In genomic region chr12:21139560-21139959, GRCm38 (mm10) we compare ENCODE assay signal across 8 mouse cellular contexts.
DNase-seq lines count a peak whose midpoint lies in the region; ATAC-seq and TF ChIP-seq lines count a peak whose summit lies in the region.

No protein-coding gene starts in this region.

- no peak overlapping the region for H3K27ac ChIP-seq in embryonic facial prominence, embryonic 14.5 days (replicated peaks; ENCODE audit: low read depth, low read length)
- H3K27ac ChIP-seq in embryonic facial prominence, embryonic 10.5 days (replicated peaks): no peak overlapping the region
- H3K27ac ChIP-seq in kidney, postnatal 0 days: no peak overlapping the region
- no peak overlapping the region for H3K27ac ChIP-seq in kidney, embryonic 16.5 days (ENCODE audit: low read length)

- H3K9ac ChIP-seq in embryonic facial prominence, embryonic 14.5 days (ENCODE audit: low read depth, low read length): no peak overlapping the region
- no peak overlapping the region for H3K9ac ChIP-seq in kidney, postnatal 0 days (ENCODE audit: low read depth, low read length)
- H3K9ac ChIP-seq in kidney, embryonic 16.5 days (replicated peaks; ENCODE audit: low read length): no peak overlapping the region

- H3K9me3 ChIP-seq in embryonic facial prominence, embryonic 14.5 days (ENCODE audit: control insufficient read depth, low read length): no peaks in the 10 kb centered on the region
- H3K9me3 ChIP-seq in embryonic facial prominence, embryonic 10.5 days: no peaks in the 10 kb centered on the region
- no peaks in the 10 kb centered on the region for H3K9me3 ChIP-seq in kidney, postnatal 0 days (replicated peaks; ENCODE audit: low read length)
- no peaks in the 10 kb centered on the region for H3K9me3 ChIP-seq in kidney, embryonic 16.5 days (ENCODE audit: low read length)

- H3K4me3 ChIP-seq in embryonic facial prominence, embryonic 14.5 days (ENCODE audit: low read depth, low read length): no peak overlapping the region
- H3K4me3 ChIP-seq in embryonic facial prominence, embryonic 10.5 days: no peak overlapping the region
- H3K4me3 ChIP-seq in kidney, postnatal 0 days (replicated peaks; ENCODE audit: low read depth, low read length): no peak overlapping the region
- no peak overlapping the region for H3K4me3 ChIP-seq in kidney, embryonic 16.5 days (ENCODE audit: low read length)

- 59% methylated on average over 4 of the region's 4 CpGs for WGBS in embryonic facial prominence, embryonic 14.5 days
- WGBS in embryonic facial prominence, embryonic 10.5 days: 62% methylated on average over 4 of the region's 4 CpGs
- 48% methylated on average over 4 of the region's 4 CpGs for WGBS in kidney, postnatal 0 days
- WGBS in kidney, embryonic 16.5 days: 45% methylated on average over 4 of the region's 4 CpGs

- H3K4me2 ChIP-seq in embryonic facial prominence, embryonic 14.5 days (ENCODE audit: low read depth, low read length): no peak overlapping the region
- H3K4me2 ChIP-seq in kidney, postnatal 0 days (ENCODE audit: low read length): no peak overlapping the region
- H3K4me2 ChIP-seq in kidney, embryonic 16.5 days (replicated peaks; ENCODE audit: low read depth, low read length): no peak overlapping the region

- no peaks in the 10 kb centered on the region for H3K27me3 ChIP-seq in embryonic facial prominence, embryonic 14.5 days (replicated peaks; ENCODE audit: control insufficient read depth, insufficient read depth, low read length)
- H3K27me3 ChIP-seq in embryonic facial prominence, embryonic 10.5 days (replicated peaks; ENCODE audit: low read depth, poor library complexity, severe bottlenecking): no peaks in the 10 kb centered on the region
- no peaks in the 10 kb centered on the region for H3K27me3 ChIP-seq in kidney, postnatal 0 days (ENCODE audit: insufficient read depth, low read length)
- H3K27me3 ChIP-seq in kidney, embryonic 16.5 days (ENCODE audit: insufficient read depth, low read length): no peaks in the 10 kb centered on the region

- peaks cover 16% of the 10 kb centered on the region for H3K4me1 ChIP-seq in embryonic facial prominence, embryonic 14.5 days (ENCODE audit: control insufficient read depth, insufficient read depth, low read length)
- H3K4me1 ChIP-seq in embryonic facial prominence, embryonic 10.5 days: peaks cover 54% of the 10 kb centered on the region
- peaks cover 22% of the 10 kb centered on the region for H3K4me1 ChIP-seq in kidney, postnatal 0 days (replicated peaks; ENCODE audit: insufficient read depth, low read length)
- H3K4me1 ChIP-seq in kidney, embryonic 16.5 days (ENCODE audit: insufficient read depth, low read length): peaks cover 44% of the 10 kb centered on the region

- TF ChIP-seq CTCF in kidney, postnatal 0 days (IDR thresholded peaks at IDR 0.05; ENCODE audit: low read depth): peak; percentile 32; the same call in 1 of the 2 replicates

- ATAC-seq in embryonic facial prominence, embryonic 14.5 days (ENCODE audit: low read depth): no peak
- no peak for ATAC-seq in kidney, postnatal 0 days (replicated peaks; ENCODE audit: low FRiP score, low read depth)
- ATAC-seq in kidney, embryonic 16.5 days (ENCODE audit: low FRiP score, low TSS enrichment): no peak

- H3K36me3 ChIP-seq in embryonic facial prominence, embryonic 14.5 days (ENCODE audit: control insufficient read depth, insufficient read depth, low read length): no peaks in the 10 kb centered on the region
- peaks cover 9% of the 10 kb centered on the region for H3K36me3 ChIP-seq in embryonic facial prominence, embryonic 10.5 days (replicated peaks)
- H3K36me3 ChIP-seq in kidney, postnatal 0 days (ENCODE audit: insufficient read depth, low read length): no peaks in the 10 kb centered on the region
- H3K36me3 ChIP-seq in kidney, embryonic 16.5 days (ENCODE audit: insufficient read depth, low read length): no peaks in the 10 kb centered on the region

- DNase-seq in embryonic facial prominence, embryonic 14.5 days (ENCODE audit: low spot score): peak; percentile 33
- DNase-seq in embryonic facial prominence, embryonic 10.5 days (ENCODE audit: low spot score): no peak
- no peak for DNase-seq in kidney, postnatal 0 days (ENCODE audit: low spot score)
- DNase-seq in right cerebral cortex, postnatal 4 days: peak; percentile 30
- DNase-seq in right cerebral cortex, postnatal 36 days (ENCODE audit: low spot score in 2 of 2): no peak
- DNase-seq in urinary bladder, postnatal 25 days (ENCODE audit: low spot score): no peak
- DNase-seq in cerebellum, postnatal 25 days: no peak

Comparison
In these comparisons a context has a peak if more than half of its experiments do, and no peak if none do; other contexts are left out.
1. DNase-seq: peak in embryonic facial prominence, embryonic 14.5 days (single experiment) and right cerebral cortex, postnatal 4 days (single experiment); none in embryonic facial prominence, embryonic 10.5 days (single experiment), kidney, postnatal 0 days (single experiment), right cerebral cortex, postnatal 36 days (0 of 2), urinary bladder, postnatal 25 days (single experiment) and cerebellum, postnatal 25 days (0 of 2).